Mouse (Mus musculus): ENCODE data around the gene Macf1.

GRCm38 (mm10) chr4:123662914-123663687 is 21.1 kb downstream of the Macf1 start:
- no peak for TF ChIP-seq POLR2A (IDR thresholded peaks at IDR 0.05; ENCODE audit: low read depth, low read length)
- TF ChIP-seq CTCF (IDR thresholded peaks at IDR 0.05; ENCODE audit: borderline replicate concordance, insufficient read depth, low read length), result no peak

Measured in embryonic fibroblast, embryonic 13.5 days (primary cell).